8 mouse cellular contexts compared by ENCODE assay signal in the genomic region with DNA sequence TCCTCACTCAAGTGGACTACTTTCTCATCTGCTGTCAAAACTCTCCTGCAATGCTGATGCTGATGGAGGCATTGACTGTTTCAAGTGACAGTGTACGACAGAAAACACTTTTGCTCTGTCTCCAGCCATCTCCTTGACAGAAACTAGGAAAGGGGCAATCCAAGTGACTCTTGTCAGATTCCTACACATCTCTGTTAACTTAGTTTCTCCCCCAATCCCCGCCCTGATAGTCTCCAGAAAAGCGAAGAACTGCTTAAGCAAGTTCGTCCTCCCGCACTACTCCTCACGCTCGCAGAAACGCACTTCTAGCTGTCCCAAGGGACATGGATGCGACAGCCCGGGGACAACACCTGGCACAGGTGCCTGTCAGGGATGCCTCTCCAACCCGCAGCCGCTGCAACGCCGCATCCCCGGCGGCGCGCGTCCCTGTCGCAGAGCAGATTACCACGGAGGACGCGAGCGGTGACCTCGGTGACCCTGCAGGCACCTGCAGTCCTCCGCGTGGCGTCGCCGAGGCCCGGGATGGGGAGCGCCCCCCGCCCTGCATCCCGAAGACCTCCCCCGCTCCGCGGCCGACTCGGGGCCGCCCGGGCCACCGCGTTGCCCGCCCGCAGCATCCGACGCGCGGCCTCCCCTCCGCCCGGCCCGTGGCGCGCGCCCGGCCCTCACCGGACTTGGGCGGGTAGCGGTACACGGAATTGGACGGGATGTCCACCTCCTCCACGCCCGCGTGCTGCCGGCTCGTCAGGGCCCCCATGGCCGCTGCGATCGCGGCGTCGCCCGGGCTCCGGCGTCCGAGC. TPM values are rescaled to one million over a fixed set of nuclear protein-coding genes. Genes with fewer than 3 reads are reported as not detected.
DNase-seq lines count a peak whose midpoint lies in the region; ATAC-seq lines count a peak whose summit lies in the region.

No protein-coding gene starts in this region.

- peak; percentile 22 for DNase-seq in cerebellum, adult 11 months
- DNase-seq in cerebellum, adult 11-12 months: no peak
- DNase-seq in A20 (ENCODE audit: low read depth, low spot score): peak; percentile 67
- peak; percentile 37 for DNase-seq in cerebellum, adult 9-11 months
- DNase-seq in liver, embryonic 13.5 days: no peak
- peak; percentile 48 for DNase-seq in retina, embryonic 14.5 days (ENCODE audit: low spot score)
- no peak for DNase-seq in ovary, postnatal 14 days (ENCODE audit: low spot score)

- WGBS in heart, embryonic 14.5 days: under 1% methylated on average over 72 of the region's 76 CpGs
- 2% methylated on average over 76 of the region's 76 CpGs for WGBS in liver, embryonic 13.5 days (ENCODE audit: insufficient replicate concordance)

- H3K9ac ChIP-seq in heart, embryonic 14.5 days (ENCODE audit: low read length): peak overlapping the region; percentile 82
- peak overlapping the region; percentile 79 for H3K9ac ChIP-seq in liver, embryonic 13.5 days

- H3K4me2 ChIP-seq in heart, embryonic 14.5 days (ENCODE audit: low read length): peak overlapping the region; percentile 99
- H3K4me2 ChIP-seq in liver, embryonic 13.5 days: peak overlapping the region; percentile 99

- no peaks in the 10 kb centered on the region for H3K27me3 ChIP-seq in heart, embryonic 14.5 days (ENCODE audit: control insufficient read depth, insufficient read depth, low read length)
- H3K27me3 ChIP-seq in liver, embryonic 13.5 days: peaks cover 41% of the 10 kb centered on the region

- ATAC-seq in heart, embryonic 14.5 days (ENCODE audit: insufficient number of reproducible peaks, insufficient read depth, low FRiP score, low read depth): peak; percentile 7; the same call in 1 of the 2 replicates
- peak; percentile 55 for ATAC-seq in liver, embryonic 13.5 days (ENCODE audit: low read depth)

- no peaks in the 10 kb centered on the region for H3K9me3 ChIP-seq in heart, embryonic 14.5 days (ENCODE audit: control insufficient read depth, low read length)
- H3K9me3 ChIP-seq in liver, embryonic 13.5 days (replicated peaks): no peaks in the 10 kb centered on the region

- peaks cover 7 to 8% of the 10 kb centered on the region in 2 experiments for H3K4me1 ChIP-seq in heart, embryonic 14.5 days (ENCODE audit: control insufficient read depth in 2 of 2, insufficient read depth in 2 of 2, low read length in 2 of 2)
- peaks cover 25% of the 10 kb centered on the region for H3K4me1 ChIP-seq in liver, embryonic 13.5 days (replicated peaks)

- H3K36me3 ChIP-seq in heart, embryonic 14.5 days (ENCODE audit: control insufficient read depth, insufficient read depth, low read length): no peaks in the 10 kb centered on the region
- H3K36me3 ChIP-seq in liver, embryonic 13.5 days: no peaks in the 10 kb centered on the region

- peak overlapping the region in 1 of 2 experiments; percentile 24; a peak in 1 of 4 replicates for H3K27ac ChIP-seq in heart, embryonic 14.5 days (replicated peaks in 1 of 2; ENCODE audit: control insufficient read depth in 1 of 2, insufficient read depth in 1 of 2, low read depth in 2 of 2, low read length in 2 of 2)
- H3K27ac ChIP-seq in liver, embryonic 13.5 days: no peak overlapping the region

- H3K4me3 ChIP-seq in heart, embryonic 14.5 days (ENCODE audit: control insufficient read depth in 1 of 2, insufficient read depth in 1 of 2, low read depth in 1 of 2, low read length in 2 of 2): peak overlapping the region; percentile 76 to 88
- peak overlapping the region; percentile 72 for H3K4me3 ChIP-seq in liver, embryonic 13.5 days (replicated peaks)

RNA-seq across cellular contexts. Expression of gene Rnf157, which starts 0.6 kb away (rescaled TPM):
- 8.3 and 8.4 TPM in 2 replicates for polyA plus RNA-seq in heart, embryonic 14.5 days (2014; fragmentation: Nextera tagmentation; extraction: Ambion mirVana)
- 1.1 and 1.4 TPM in 2 replicates for polyA plus RNA-seq in liver, embryonic 13.5 days (2015; fragmentation: Nextera tagmentation; extraction: Ambion mirVana)

RNA-seq across cellular contexts. Expression of gene Ubald2, which starts 21.7 kb away (rescaled TPM):
- 53.4 and 62.9 TPM in 2 replicates for polyA plus RNA-seq in heart, embryonic 14.5 days (2014; fragmentation: Nextera tagmentation; extraction: Ambion mirVana)
- 28.2 and 33.0 TPM in 2 replicates for polyA plus RNA-seq in liver, embryonic 13.5 days (2015; fragmentation: Nextera tagmentation; extraction: Ambion mirVana)

RNA-seq across cellular contexts. Expression of gene Qrich2, which starts 53.8 kb away (rescaled TPM):
- polyA plus RNA-seq in heart, embryonic 14.5 days (2014; fragmentation: Nextera tagmentation; extraction: Ambion mirVana): not detected in 2 replicates
- not detected in 2 replicates for polyA plus RNA-seq in liver, embryonic 13.5 days (2015; fragmentation: Nextera tagmentation; extraction: Ambion mirVana)

Comparison
In these comparisons a context has a peak if more than half of its experiments do, and no peak if none do; other contexts are left out.
1. DNase-seq: peak in cerebellum, adult 11 months (single experiment), A20 (single experiment), cerebellum, adult 9-11 months (single experiment) and retina, embryonic 14.5 days (single experiment); none in cerebellum, adult 11-12 months (single experiment), liver, embryonic 13.5 days (single experiment) and ovary, postnatal 14 days (single experiment).